Mouse (Mus musculus): ENCODE measurements around the gene Spcs1. TPM values are rescaled to one million over a fixed set of nuclear protein-coding genes. Genes with fewer than 3 reads are reported as not detected.

Gene Spcs1
- 353 TPM for polyA plus RNA-seq (2015; fragmentation: Illumina TruSeq; extraction: RNeasy Lipid Tissue Mini Kit (QIAGEN cat#74804); ENCODE audit: low read depth, low replicate concordance)

DNA sequence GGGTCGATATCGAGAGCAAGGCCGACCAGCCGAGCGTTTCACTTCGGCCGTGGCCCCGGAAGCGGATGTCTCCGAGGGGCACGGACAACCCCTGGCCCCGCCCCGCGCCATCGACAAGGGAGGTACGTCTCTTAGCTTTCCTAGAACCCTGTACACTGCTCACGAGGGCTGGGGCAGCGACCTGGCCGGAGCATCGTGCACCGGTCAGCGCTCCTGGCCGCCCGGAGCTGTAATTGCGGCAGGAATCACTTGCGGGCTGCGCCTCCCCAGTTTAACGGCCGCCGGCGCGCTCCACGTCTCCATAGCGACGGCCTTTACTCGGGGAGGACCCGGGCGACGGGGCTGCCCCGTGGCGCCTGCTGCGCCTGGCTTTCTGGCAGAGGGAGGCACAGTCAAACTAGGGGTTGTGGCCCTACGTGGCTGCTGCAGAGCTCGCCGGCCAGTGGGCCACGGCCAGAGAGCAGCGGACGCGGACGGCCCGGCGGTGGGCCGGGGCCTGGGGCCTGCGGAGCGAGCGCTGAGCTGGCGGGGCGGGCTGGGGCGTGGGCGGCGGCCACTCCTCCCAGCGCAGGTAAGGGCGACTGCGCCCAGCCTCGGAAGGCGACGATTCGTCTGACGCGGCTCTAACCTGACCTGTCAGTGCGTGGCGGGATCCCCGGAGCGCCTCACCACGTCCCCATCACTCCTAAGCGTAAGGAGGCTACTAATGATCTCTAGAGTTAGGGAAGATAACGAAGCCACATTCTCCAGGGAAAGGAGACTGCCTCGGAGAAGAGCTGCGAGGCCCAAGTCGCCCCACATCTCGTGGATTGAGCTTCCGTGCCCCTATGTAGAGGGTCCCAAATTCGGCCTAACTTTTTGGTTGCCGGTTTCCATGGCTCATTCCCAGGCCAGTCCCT lies at the start of gene Spcs1, which contains the start of gene Glt8d1:
Spcs1 (minus strand) TSS at position 366 of the 899 bp plus-strand sequence.
Glt8d1 (plus strand) TSS at position 94 of the 899 bp plus-strand sequence.

DNA sequence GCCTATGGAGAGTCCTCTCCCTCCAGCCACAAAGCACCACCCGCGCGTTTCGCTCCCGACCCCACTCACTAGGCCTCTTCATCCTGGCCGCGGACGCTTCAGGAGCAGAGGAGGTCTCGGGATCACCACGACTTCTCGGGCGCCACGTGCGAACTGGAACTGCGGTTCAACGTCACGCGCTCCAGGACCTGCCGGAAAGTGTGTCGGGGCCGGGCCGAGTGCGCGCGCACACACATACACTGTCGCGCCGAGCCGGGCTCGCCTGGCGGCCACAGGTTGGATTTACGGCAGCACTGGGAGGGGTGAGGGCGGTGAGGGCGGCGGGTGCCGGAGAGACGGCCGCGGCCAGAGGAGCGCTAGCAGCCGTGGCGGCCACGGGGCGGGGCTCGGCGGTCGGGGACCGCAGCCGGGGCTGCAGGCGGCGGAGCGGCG lies 17.4 kb upstream of the Spcs1 start, which contains the start of the genes Pbrm1 and Gnl3:
Pbrm1 (plus strand) TSS at position 279 of the 432 bp plus-strand sequence.
Gnl3 (minus strand) TSS at position 293 of the 432 bp plus-strand sequence.

GRCm38 (mm10) chr14:30951154-30951825 lies 50.2 kb downstream of the Spcs1 start, which contains the start of gene Nek4:
Gene Nek4 (plus strand): TSS chr14:30951377.

Other genes with a start within 250 kb of the Spcs1 start
- gene Tmem110, start 176.1 kb downstream of the Spcs1 start, polyA plus RNA-seq (2015; fragmentation: Illumina TruSeq; extraction: RNeasy Lipid Tissue Mini Kit (QIAGEN cat#74804); ENCODE audit: low read depth, low replicate concordance): 17.9 TPM
- gene Mustn1, start 122.5 kb downstream of the Spcs1 start, polyA plus RNA-seq (2015; fragmentation: Illumina TruSeq; extraction: RNeasy Lipid Tissue Mini Kit (QIAGEN cat#74804); ENCODE audit: low read depth, low replicate concordance): 3.9 TPM
- gene Itih4, start 115.2 kb downstream of the Spcs1 start, polyA plus RNA-seq (2015; fragmentation: Illumina TruSeq; extraction: RNeasy Lipid Tissue Mini Kit (QIAGEN cat#74804); ENCODE audit: low read depth, low replicate concordance): not detected
- 53.4 TPM for gene Itih3, start 77.9 kb downstream of the Spcs1 start, polyA plus RNA-seq (2015; fragmentation: Illumina TruSeq; extraction: RNeasy Lipid Tissue Mini Kit (QIAGEN cat#74804); ENCODE audit: low read depth, low replicate concordance)
- not detected for gene Itih1, start 58.4 kb downstream of the Spcs1 start, polyA plus RNA-seq (2015; fragmentation: Illumina TruSeq; extraction: RNeasy Lipid Tissue Mini Kit (QIAGEN cat#74804); ENCODE audit: low read depth, low replicate concordance)
- 13.4 TPM for gene Nek4, start 50.3 kb downstream of the Spcs1 start, polyA plus RNA-seq (2015; fragmentation: Illumina TruSeq; extraction: RNeasy Lipid Tissue Mini Kit (QIAGEN cat#74804); ENCODE audit: low read depth, low replicate concordance)
- gene Glt8d1, start 272 bp downstream of the Spcs1 start, polyA plus RNA-seq (2015; fragmentation: Illumina TruSeq; extraction: RNeasy Lipid Tissue Mini Kit (QIAGEN cat#74804); ENCODE audit: low read depth, low replicate concordance): 57.9 TPM
- gene Pbrm1, start 17.5 kb upstream of the Spcs1 start, polyA plus RNA-seq (2015; fragmentation: Illumina TruSeq; extraction: RNeasy Lipid Tissue Mini Kit (QIAGEN cat#74804); ENCODE audit: low read depth, low replicate concordance): 23.9 TPM
- gene Gnl3, start 17.5 kb upstream of the Spcs1 start, polyA plus RNA-seq (2015; fragmentation: Illumina TruSeq; extraction: RNeasy Lipid Tissue Mini Kit (QIAGEN cat#74804); ENCODE audit: low read depth, low replicate concordance): 46.3 TPM
- 28.6 TPM for gene Smim4, start 127.3 kb upstream of the Spcs1 start, polyA plus RNA-seq (2015; fragmentation: Illumina TruSeq; extraction: RNeasy Lipid Tissue Mini Kit (QIAGEN cat#74804); ENCODE audit: low read depth, low replicate concordance)
- gene Nt5dc2, start 129.4 kb upstream of the Spcs1 start, polyA plus RNA-seq (2015; fragmentation: Illumina TruSeq; extraction: RNeasy Lipid Tissue Mini Kit (QIAGEN cat#74804); ENCODE audit: low read depth, low replicate concordance): 6.0 TPM
- 8.6 TPM for gene Stab1, start 167.0 kb upstream of the Spcs1 start, polyA plus RNA-seq (2015; fragmentation: Illumina TruSeq; extraction: RNeasy Lipid Tissue Mini Kit (QIAGEN cat#74804); ENCODE audit: low read depth, low replicate concordance)
- gene Tnnc1, start 206.6 kb upstream of the Spcs1 start, polyA plus RNA-seq (2015; fragmentation: Illumina TruSeq; extraction: RNeasy Lipid Tissue Mini Kit (QIAGEN cat#74804); ENCODE audit: low read depth, low replicate concordance): 27.1 TPM
- 224 TPM for gene Nisch, start 215.3 kb upstream of the Spcs1 start, polyA plus RNA-seq (2015; fragmentation: Illumina TruSeq; extraction: RNeasy Lipid Tissue Mini Kit (QIAGEN cat#74804); ENCODE audit: low read depth, low replicate concordance)
- gene Sema3g, start 216.2 kb upstream of the Spcs1 start, polyA plus RNA-seq (2015; fragmentation: Illumina TruSeq; extraction: RNeasy Lipid Tissue Mini Kit (QIAGEN cat#74804); ENCODE audit: low read depth, low replicate concordance): 4.0 TPM
- 5.4 TPM for gene Phf7, start 249.6 kb upstream of the Spcs1 start, polyA plus RNA-seq (2015; fragmentation: Illumina TruSeq; extraction: RNeasy Lipid Tissue Mini Kit (QIAGEN cat#74804); ENCODE audit: low read depth, low replicate concordance)
- 108 TPM for gene Bap1, start 249.8 kb upstream of the Spcs1 start, polyA plus RNA-seq (2015; fragmentation: Illumina TruSeq; extraction: RNeasy Lipid Tissue Mini Kit (QIAGEN cat#74804); ENCODE audit: low read depth, low replicate concordance)